Mouse (Mus musculus) embryo, embryonic 10 days (tissue): ENCODE measurements around the gene Ap4s1.

Experiments used
- DNase-seq: peaks from one replicate; pipeline ENCODE4 v3.0.0-alpha.2; 2015; ENCODE audit warnings: low spot score

The Ap4s1 gene

GRCm38 (mm10) chr12:51704572-51704971 lies 13.7 kb downstream of the Ap4s1 start:
- DNase-seq: no peak

GRCm38 (mm10) chr12:51705778-51706177 lies 14.9 kb downstream of the Ap4s1 start:
- no peak for DNase-seq

GRCm38 (mm10) chr12:51706673-51707235 lies 15.9 kb downstream of the Ap4s1 start:
- DNase-seq: no peak

- DNase-seq: peak; percentile 29
These were observed 18.3 kb downstream of the Ap4s1 start for GRCm38 (mm10) chr12:51708941-51709686.

GRCm38 (mm10) chr12:51709741-51710140 lies 18.9 kb downstream of the Ap4s1 start:
- DNase-seq: no peak

- DNase-seq: no peak
These were observed 19.3 kb downstream of the Ap4s1 start for GRCm38 (mm10) chr12:51710154-51710553.

GRCm38 (mm10) chr12:51712685-51713084 lies 21.9 kb downstream of the Ap4s1 start:
- DNase-seq: no peak

- no peak for DNase-seq
These were observed 27.8 kb downstream of the Ap4s1 start for GRCm38 (mm10) chr12:51718617-51719016.

GRCm38 (mm10) chr12:51721836-51722235 lies 31.0 kb downstream of the Ap4s1 start:
- no peak for DNase-seq

- no peak for DNase-seq
These were observed 38.2 kb downstream of the Ap4s1 start for GRCm38 (mm10) chr12:51729058-51729457.

- no peak for DNase-seq
These were observed 39.0 kb downstream of the Ap4s1 start for GRCm38 (mm10) chr12:51729827-51730226.

- no peak for DNase-seq
These were observed 43.9 kb downstream of the Ap4s1 start for GRCm38 (mm10) chr12:51734605-51735211.

GRCm38 (mm10) chr12:51735840-51736271 lies 45.0 kb downstream of the Ap4s1 start:
- DNase-seq: no peak

- no peak for DNase-seq
These were observed 45.5 kb downstream of the Ap4s1 start for GRCm38 (mm10) chr12:51736381-51736780.

- DNase-seq: no peak
These were observed 46.0 kb downstream of the Ap4s1 start for GRCm38 (mm10) chr12:51736807-51737206.

- DNase-seq: peak; percentile 17
These were observed 50.9 kb downstream of the Ap4s1 start for GRCm38 (mm10) chr12:51741690-51742089.

- DNase-seq: peak; percentile 57
These were observed 54.1 kb downstream of the Ap4s1 start for GRCm38 (mm10) chr12:51744957-51745356.

GRCm38 (mm10) chr12:51747348-51747747 lies 56.5 kb downstream of the Ap4s1 start:
- DNase-seq: no peak

GRCm38 (mm10) chr12:51755938-51756598 lies 65.2 kb downstream of the Ap4s1 start:
- no peak for DNase-seq

- no peak for DNase-seq
These were observed 65.7 kb downstream of the Ap4s1 start for GRCm38 (mm10) chr12:51756599-51756961.

- no peak for DNase-seq
These were observed 68.5 kb downstream of the Ap4s1 start for GRCm38 (mm10) chr12:51759374-51759773.

GRCm38 (mm10) chr12:51767454-51767853 lies 76.6 kb downstream of the Ap4s1 start:
- DNase-seq: no peak

GRCm38 (mm10) chr12:51768702-51769101 lies 77.9 kb downstream of the Ap4s1 start:
- no peak for DNase-seq
